Mouse (Mus musculus) bone marrow macrophage, adult 2 months (primary cell): ENCODE measurements around the gene Aaas.

ENCODE experiments used
- CTCF ChIP-seq: IDR thresholded peaks from 2 replicates; pipeline ENCODE4 v1.5.1; 2012; ENCODE audit warnings: low read depth, mild to moderate bottlenecking, low read length, moderate library complexity
- POLR2A ChIP-seq: IDR thresholded peaks from 2 replicates; pipeline ENCODE4 v1.6.1; 2012; ENCODE audit warnings: mild to moderate bottlenecking, low read depth, low read length, borderline replicate concordance

- TF ChIP-seq CTCF (no peak), POLR2A (no peak)
Measured at GRCm38 (mm10) chr15:102335254-102335653, 15.3 kb downstream of the Aaas start.
